Mouse (Mus musculus) lung, postnatal 36 days (tissue): Measurements from ENCODE around the gene Mmp10.

Experiments
- DNase-seq: peaks from one replicate; pipeline ENCODE4 v3.0.0; 2022; ENCODE audit warnings: mixed read lengths

Gene Mmp10

GRCm38 (mm10) chr9:7502051-7502450 is at the start of gene Mmp10:
Gene Mmp10 (plus strand): TSS chr9:7502352.
- DNase-seq: no peak

DNA sequence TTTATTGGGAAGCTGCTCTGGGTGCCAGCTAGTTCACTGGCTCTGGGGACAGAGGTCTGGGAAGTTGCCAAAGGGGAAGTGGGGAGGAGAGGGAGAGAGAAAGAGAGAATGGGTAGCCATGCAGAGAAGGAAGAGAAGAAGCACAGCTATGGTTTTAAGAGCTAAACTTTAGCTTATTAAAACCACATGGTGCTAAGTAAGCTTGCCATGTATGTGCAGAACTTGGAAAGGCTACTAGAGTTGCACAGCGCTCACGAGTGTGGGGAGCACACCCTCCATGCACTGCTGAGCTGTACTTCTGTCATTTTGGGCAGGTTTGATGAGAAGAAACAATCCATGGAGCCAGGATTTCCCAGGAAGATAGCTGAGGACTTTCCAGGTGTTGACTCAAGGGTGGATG is 48.9 kb upstream of the Mmp10 start:
- DNase-seq: no peak

- DNase-seq: no peak
These were observed 31.9 kb upstream of the Mmp10 start for GRCm38 (mm10) chr9:7470262-7470661.

- no peak for DNase-seq
These were observed 18.3 kb upstream of the Mmp10 start for GRCm38 (mm10) chr9:7483684-7484394.

DNA sequence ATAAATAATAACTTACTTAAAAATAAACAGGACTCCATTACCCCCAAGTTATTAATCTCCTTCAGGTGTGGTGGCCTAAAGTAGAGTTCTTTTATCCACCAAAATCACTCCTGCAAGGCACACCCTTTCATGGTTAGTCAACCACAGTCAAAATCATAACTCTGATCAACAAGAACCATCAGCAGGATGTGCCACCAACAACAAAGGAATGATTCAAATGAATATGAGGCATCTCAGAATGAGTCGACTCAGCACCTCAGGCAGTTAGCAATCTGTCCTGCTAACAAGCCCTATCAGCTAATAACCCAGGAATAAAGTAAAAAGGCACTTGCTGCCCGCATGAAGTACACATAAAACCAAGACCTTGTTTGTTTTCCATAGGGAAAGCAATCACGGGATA is 1.0 kb upstream of the Mmp10 start:
- DNase-seq: no peak

GRCm38 (mm10) chr9:7507321-7507876 is 5.2 kb downstream of the Mmp10 start:
- no peak for DNase-seq

DNA sequence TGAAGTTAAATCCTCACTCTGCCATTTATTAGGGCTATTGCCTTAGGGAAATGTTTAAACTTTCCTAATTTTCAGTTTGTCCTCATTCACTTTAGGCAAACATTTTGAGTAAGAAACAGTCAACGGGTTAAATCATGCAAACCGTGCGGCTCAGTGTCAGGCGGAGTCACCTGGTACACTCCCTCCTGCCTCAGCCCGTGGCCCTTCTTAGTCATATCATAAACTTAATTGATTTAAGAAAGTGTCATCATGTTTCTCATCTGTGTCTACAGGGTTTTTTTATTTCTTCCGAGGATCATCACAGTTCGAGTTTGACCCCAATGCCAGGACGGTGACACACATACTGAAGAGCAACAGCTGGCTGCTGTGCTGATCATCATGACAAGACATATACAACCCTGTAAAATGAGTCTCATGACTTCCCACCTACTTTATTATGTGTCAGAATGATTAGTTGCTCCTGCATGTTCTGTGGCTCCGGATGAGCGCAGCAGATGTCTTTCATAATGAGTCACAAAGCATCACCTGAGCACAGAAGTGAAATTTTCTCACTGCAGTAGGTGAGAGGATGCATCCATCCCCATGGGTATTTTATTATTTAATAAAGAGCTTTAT is 7.6 kb downstream of the Mmp10 start:
- no peak for DNase-seq

DNA sequence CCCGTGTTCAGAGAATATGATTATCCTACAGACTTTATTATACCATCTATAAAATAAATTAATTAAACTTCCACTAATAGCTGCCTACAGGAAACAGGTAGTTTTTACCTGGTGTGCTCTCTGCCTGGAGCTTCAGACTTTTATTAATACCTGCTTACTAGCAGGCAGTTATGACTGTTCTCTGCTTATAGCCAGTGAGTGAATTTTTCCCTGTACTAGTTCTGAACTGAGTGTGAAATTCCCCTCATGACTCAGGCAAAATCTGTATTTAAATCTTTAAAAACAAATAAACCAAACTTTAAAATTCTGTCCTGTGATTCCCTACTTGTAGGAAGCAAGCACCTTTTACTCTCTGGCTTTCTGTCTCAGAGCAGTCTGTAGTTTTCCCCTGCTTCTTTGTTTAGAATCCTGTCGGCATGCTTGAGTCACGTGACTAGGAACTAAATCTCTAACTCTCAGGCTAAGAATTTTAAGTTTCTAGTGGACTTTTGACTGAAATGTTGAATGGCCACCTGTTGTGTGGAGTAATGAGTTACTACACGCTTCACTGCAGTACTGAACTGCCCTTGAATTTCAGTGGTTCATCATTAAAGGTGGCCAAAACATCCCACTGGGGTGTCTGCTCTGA is 15.9 kb downstream of the Mmp10 start:
- no peak for DNase-seq

- no peak for DNase-seq
These were observed 24.2 kb downstream of the Mmp10 start for GRCm38 (mm10) chr9:7526255-7526940.

DNA sequence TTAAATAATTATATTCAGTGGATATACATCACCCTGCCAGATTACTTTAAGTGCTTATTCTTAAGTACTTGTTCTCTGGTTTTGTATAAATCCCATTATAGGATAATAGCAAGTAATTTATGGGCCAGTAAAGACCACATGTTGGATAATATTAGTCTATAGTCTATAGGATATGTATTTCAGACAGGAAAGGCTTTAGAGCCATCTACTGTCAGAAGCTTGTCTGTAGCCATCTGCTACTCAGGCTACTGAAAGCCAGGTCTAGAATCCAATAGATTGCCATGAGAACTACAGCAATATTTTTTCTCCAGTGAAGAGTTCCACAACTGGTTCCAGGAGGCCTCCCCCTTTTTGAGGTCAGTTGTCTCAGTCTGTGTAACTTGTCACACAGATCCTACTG is 40.6 kb downstream of the Mmp10 start:
- DNase-seq: no peak

DNA sequence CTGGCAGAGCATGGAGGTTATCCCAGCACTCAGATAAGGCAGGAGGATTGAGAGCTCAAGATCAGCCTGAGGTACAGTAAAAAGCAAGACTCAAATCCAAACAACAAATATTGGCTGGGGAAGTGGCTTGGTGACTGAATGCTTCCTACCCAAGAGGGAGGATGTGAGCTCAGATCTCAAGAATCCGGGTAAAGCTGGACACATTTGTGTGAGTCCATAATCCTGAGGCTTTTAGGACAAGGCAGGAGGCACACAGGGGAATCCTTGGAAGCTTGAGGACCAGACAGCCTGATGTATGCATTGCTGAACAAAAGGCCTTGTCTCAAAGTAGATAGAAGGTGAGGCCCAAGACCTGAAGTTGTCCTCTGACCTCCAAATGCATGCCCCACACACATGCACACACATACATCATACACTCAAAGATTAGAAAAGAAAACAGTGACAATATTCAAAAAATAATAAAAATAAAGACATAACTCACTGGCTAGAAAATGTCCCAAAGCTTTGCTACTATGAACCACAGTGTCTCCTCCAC is 42.8 kb downstream of the Mmp10 start:
- DNase-seq: no peak

DNA sequence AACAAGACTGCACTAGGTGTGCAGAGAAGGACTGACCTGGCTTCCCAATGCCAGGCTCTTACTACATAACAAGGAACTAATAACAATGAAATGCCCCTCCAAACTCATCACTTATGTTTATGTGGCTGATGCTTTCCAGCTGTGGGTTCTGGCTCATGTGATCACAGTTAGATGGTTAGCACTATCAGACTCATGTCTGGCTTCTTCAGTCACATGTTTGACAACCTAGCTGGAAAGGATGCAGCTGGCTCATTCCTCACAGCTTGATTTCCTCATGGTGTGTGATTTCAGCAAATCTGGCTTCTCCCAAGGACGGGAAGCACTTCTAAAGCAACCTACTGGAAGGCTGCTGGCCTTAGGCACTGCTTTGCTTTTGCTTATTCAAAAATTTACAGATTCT is 43.3 kb downstream of the Mmp10 start:
- DNase-seq: peak; percentile 81

DNA sequence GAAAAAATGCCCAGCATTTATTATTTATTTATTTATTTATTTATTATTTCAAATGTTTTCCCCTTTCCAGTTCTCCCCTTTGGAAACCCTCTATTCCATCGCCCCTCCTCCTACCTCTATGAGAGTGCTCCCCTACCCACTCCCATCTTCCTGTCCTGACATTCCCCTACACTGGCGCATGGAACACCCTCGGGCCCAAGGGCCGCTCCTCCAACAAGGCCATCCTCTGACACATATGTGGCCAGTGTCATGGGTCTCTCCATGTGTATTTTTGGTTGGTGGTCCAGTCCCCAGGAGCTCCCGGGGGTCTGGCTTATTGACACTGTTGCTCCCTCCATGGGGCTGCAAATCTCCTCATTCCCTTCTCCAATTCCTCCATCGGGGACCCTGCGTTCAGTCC is 43.8 kb downstream of the Mmp10 start:
- DNase-seq: no peak

DNA sequence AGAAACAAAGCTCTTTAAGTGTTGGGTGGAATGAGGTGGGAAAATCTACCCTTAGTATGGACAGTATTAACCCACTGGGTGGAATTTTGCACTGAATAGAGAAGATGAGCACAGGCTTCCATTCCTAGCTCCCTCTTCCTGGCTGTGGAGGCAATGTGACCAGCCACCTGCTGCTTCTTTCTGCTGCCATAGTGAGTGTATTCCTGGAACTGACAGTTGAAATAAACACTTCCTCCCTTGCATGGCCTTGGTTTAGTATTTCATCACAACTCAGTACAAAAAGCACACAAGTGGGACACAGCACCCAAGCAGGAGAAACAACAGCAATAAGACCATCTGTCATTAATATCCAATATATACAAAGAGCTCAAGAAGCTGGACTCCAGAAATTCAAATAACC is 49.8 kb downstream of the Mmp10 start:
- DNase-seq: no peak

DNA sequence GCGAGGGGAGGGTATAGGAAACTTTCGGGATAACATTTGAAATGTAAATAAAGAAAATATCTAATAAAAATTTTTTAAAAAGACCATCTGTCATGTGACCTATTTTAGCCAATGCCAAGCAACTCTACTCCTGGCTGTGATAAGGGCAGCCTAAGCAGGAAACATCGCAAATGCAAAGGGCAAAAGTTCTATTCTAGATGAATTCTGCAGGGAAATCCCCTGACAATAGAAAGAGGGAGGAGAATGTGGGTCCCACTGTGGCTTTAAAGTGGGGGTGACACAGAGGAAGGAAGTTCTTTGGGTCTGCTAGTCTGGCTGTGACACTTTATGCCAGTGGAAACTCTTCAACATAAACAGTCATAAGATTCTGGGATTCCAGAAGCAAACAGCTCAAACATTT is 51.4 kb downstream of the Mmp10 start:
- DNase-seq: no peak

DNA sequence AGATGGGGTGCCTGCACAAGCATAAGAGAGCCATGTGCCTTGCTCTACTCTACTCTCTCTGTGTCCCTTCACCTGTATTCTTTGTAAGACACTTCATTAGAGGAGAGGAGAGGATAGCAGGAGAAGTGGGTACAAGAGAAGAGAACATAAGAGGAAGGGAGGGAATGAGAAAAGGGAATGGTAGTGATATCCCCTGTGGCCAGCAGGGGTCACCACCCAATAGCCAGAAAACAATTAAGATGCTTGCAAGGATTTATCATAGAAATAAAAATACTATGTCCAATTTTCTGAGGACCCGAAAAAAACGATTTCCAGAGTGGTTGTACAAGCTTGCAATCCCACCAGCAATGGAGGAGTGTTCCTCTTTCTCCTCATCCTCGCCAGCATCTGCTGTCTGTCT is 52.2 kb downstream of the Mmp10 start:
- peak; percentile 66 for DNase-seq

DNA sequence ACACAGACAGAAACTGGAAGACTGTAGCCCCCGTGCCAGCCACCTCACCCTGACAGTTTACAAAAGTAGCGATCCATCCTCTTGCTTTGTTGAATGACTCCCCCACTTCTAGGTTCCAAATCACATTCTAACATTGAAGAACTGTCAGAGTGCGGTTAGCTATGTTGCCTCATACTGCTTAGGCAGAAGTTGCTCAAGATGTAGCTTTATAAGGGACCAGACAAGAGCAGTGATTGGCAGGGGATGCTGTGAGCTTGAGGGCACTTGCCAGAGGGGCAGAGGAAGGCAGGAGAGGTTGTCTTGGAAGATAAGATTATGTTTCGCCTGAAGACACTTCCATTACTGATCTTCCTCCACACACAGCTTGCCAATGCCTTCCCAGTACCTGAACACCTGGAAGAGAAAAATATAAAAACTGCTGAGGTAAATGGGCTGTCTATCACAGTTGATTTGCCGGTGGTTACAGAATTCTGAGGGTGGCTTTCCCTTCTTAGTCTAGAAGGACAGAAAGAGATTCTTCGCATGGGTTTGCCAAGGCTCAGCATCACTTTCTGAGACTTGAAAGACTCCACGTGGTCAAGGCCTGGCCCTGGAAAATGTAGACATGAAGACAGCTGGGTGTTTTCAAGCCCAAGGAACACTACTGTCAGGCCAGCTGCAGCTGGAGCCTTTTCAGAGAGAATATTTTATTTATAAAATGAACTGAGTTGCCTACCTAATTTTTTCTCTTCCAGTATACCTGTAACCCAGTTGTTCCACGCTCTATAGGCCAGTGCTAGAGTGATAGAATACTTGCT is 56.3 kb downstream of the Mmp10 start, which contains the start of gene Mmp8:
TSS of gene Mmp8 (plus strand) at position 236 of the 797 bp plus-strand sequence.
- DNase-seq: peak; percentile 62
